Mouse (Mus musculus): ENCODE results near the gene Timp4. TPM values are rescaled to one million over a fixed set of nuclear protein-coding genes. Genes with fewer than 3 reads are reported as not detected.

Gene Timp4
- polyA plus RNA-seq, 1 experiment = 1.5 TPM

DNA sequence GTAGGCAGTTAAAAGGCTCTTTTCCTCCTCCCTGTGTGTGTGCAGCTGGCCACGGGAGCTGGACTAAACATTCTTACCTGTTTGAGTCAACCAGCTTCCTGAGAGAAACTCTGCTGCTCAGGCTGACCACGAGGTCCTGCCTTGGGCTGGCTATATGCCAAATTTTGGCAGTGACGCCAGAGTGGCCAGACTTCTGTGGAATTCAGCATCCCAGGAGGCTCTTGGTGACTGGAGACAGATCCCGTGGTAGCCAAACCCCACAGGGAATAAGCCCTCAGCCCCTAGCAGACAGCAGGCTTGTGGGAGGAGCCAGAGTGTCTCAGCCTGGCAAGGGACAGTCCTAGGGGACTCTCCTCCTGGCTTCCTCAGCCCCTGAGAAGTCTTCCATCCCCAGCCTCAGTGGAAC is 19.9 kb upstream of the Timp4 start:
- no peak overlapping the region for H3K27ac ChIP-seq (ENCODE audit: control insufficient read depth, insufficient read depth, low read depth, low read length)

GRCm38 (mm10) chr6:115271326-115271725 is 19.3 kb upstream of the Timp4 start:
- no peak overlapping the region for H3K27ac ChIP-seq (ENCODE audit: control insufficient read depth, insufficient read depth, low read depth, low read length)
- no peak for TF ChIP-seq CTCF (IDR thresholded peaks at IDR 0.05; ENCODE audit: control insufficient read depth, insufficient read depth, insufficient replicate concordance, low read depth, low read length)
- no peak for TF ChIP-seq POLR2A (IDR thresholded peaks at IDR 0.05; ENCODE audit: control insufficient read depth, low read depth, low read length)
- H3K36me3 ChIP-seq (ENCODE audit: control insufficient read depth, insufficient read depth, low read length) = no peaks in the 10 kb centered on the region

More for the DNA sequence above, 19.9 kb upstream of the Timp4 start:
- TF ChIP-seq POLR2A (IDR thresholded peaks at IDR 0.05; ENCODE audit: control insufficient read depth, low read depth, low read length) (no peak), CTCF (IDR thresholded peaks at IDR 0.05; ENCODE audit: control insufficient read depth, insufficient read depth, insufficient replicate concordance, low read depth, low read length) (no peak)
- no peak overlapping the region for H3K4me3 ChIP-seq (ENCODE audit: control insufficient read depth, low read depth, low read length)
- no peaks in the 10 kb centered on the region for H3K36me3 ChIP-seq (ENCODE audit: control insufficient read depth, insufficient read depth, low read length)
- no peaks in the 10 kb centered on the region for H3K4me1 ChIP-seq (ENCODE audit: control insufficient read depth, insufficient read depth, low read length)
- no peaks in the 10 kb centered on the region for H3K27me3 ChIP-seq (ENCODE audit: control insufficient read depth, insufficient read depth, low read length)

DNA sequence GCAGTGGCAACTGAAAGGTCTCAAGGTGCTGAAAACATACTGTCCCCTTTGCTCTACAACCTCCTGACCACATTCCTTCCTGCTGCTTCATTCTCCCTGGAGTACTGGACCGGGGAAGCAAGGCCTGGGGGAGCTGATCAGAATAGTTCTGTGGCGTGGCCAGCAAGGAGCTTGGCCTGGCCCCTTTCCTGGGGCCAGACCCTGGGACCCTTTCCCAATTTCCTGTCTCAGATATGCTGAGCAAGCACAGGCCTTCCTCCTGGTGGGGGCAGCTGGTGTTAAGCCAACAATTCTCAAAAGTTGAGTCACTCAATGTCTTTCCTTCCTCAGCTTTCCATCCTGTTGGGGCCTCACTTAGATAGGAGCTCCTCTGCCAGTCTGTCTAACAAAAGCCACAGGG is 18.1 kb upstream of the Timp4 start:
- Histone ChIP-seq H3K4me3 (ENCODE audit: control insufficient read depth, low read depth, low read length) (no peak overlapping the region), H3K27me3 (ENCODE audit: control insufficient read depth, insufficient read depth, low read length) (no peaks in the 10 kb centered on the region), H3K36me3 (ENCODE audit: control insufficient read depth, insufficient read depth, low read length) (no peaks in the 10 kb centered on the region), H3K27ac (ENCODE audit: control insufficient read depth, insufficient read depth, low read depth, low read length) (no peak overlapping the region), H3K4me1 (ENCODE audit: control insufficient read depth, insufficient read depth, low read length) (no peaks in the 10 kb centered on the region; the same call in 1 of the 2 replicates)
- TF ChIP-seq POLR2A (IDR thresholded peaks at IDR 0.05; ENCODE audit: control insufficient read depth, low read depth, low read length) = no peak
- TF ChIP-seq CTCF (IDR thresholded peaks at IDR 0.05; ENCODE audit: control insufficient read depth, insufficient read depth, insufficient replicate concordance, low read depth, low read length) = no peak

More at GRCm38 (mm10) chr6:115271326-115271725, 19.3 kb upstream of the Timp4 start:
- H3K27me3 ChIP-seq (ENCODE audit: control insufficient read depth, insufficient read depth, low read length) = no peaks in the 10 kb centered on the region
- H3K4me3 ChIP-seq (ENCODE audit: control insufficient read depth, low read depth, low read length) = no peak overlapping the region
- no peaks in the 10 kb centered on the region for H3K4me1 ChIP-seq (ENCODE audit: control insufficient read depth, insufficient read depth, low read length)

DNA sequence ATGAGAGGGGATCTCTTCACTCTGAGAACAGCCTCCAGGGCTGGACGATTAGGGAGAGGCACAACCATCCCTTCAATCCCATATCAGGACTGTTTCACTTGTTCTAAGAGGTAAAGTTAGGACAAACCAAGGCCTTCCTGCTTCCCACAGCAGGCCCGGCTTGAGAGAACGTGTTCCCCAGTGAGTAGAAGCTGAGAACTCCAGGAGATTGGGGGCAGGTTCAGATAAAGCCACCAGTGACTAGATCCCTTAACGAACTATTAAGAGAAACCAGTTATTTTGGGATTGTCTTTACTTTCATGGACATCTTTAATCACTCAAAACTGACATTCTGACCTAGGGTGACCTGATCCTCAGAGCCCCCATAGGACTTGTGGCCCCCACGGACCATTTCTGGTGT is 17.6 kb upstream of the Timp4 start:
- no peak overlapping the region for H3K27ac ChIP-seq (ENCODE audit: control insufficient read depth, insufficient read depth, low read depth, low read length)
- TF ChIP-seq CTCF (IDR thresholded peaks at IDR 0.05; ENCODE audit: control insufficient read depth, insufficient read depth, insufficient replicate concordance, low read depth, low read length) (no peak), POLR2A (IDR thresholded peaks at IDR 0.05; ENCODE audit: control insufficient read depth, low read depth, low read length) (no peak)
- no peaks in the 10 kb centered on the region; the same call in 1 of the 2 replicates for H3K4me1 ChIP-seq (ENCODE audit: control insufficient read depth, insufficient read depth, low read length)
- H3K36me3 ChIP-seq (ENCODE audit: control insufficient read depth, insufficient read depth, low read length) = no peaks in the 10 kb centered on the region
- H3K4me3 ChIP-seq (ENCODE audit: control insufficient read depth, low read depth, low read length) = no peak overlapping the region
- no peaks in the 10 kb centered on the region for H3K27me3 ChIP-seq (ENCODE audit: control insufficient read depth, insufficient read depth, low read length)

- H3K36me3 ChIP-seq (ENCODE audit: control insufficient read depth, insufficient read depth, low read length) = no peaks in the 10 kb centered on the region
- H3K4me3 ChIP-seq (ENCODE audit: control insufficient read depth, low read depth, low read length) = no peak overlapping the region
- TF ChIP-seq CTCF (IDR thresholded peaks at IDR 0.05; ENCODE audit: control insufficient read depth, insufficient read depth, insufficient replicate concordance, low read depth, low read length) (no peak), POLR2A (IDR thresholded peaks at IDR 0.05; ENCODE audit: control insufficient read depth, low read depth, low read length) (no peak)
- no peaks in the 10 kb centered on the region; the same call in 1 of the 2 replicates for H3K4me1 ChIP-seq (ENCODE audit: control insufficient read depth, insufficient read depth, low read length)
- H3K27me3 ChIP-seq (ENCODE audit: control insufficient read depth, insufficient read depth, low read length) = no peaks in the 10 kb centered on the region
- no peak overlapping the region for H3K27ac ChIP-seq (ENCODE audit: control insufficient read depth, insufficient read depth, low read depth, low read length)
Observed at GRCm38 (mm10) chr6:115268551-115269385, 16.8 kb upstream of the Timp4 start.

DNA sequence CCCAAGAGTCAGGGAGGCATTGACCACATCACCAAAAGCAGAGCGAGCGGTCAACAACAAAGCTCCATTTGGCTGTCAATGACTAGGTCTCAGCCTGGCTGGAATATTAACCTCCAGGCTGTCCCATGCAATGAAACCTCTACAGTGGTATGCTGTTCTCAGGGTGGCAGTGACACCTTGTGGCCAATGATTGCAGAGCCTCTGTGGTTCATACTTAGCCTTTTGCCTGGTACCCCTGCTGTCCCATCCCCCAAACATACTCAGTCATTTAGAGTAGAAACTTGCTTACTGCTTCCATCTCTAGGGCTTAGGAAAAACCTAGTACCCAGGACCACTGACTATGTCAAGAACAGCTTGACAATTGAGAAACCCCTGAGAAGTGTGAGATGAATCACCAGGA is 15.9 kb upstream of the Timp4 start:
- TF ChIP-seq CTCF (IDR thresholded peaks at IDR 0.05; ENCODE audit: control insufficient read depth, insufficient read depth, insufficient replicate concordance, low read depth, low read length) = peak; percentile 56; the same call in 1 of the 2 replicates
- no peak for TF ChIP-seq POLR2A (IDR thresholded peaks at IDR 0.05; ENCODE audit: control insufficient read depth, low read depth, low read length)
- H3K27me3 ChIP-seq (ENCODE audit: control insufficient read depth, insufficient read depth, low read length) = no peaks in the 10 kb centered on the region

GRCm38 (mm10) chr6:115266791-115267190 is 14.8 kb upstream of the Timp4 start:
- no peak overlapping the region for H3K27ac ChIP-seq (ENCODE audit: control insufficient read depth, insufficient read depth, low read depth, low read length)
- no peaks in the 10 kb centered on the region for H3K36me3 ChIP-seq (ENCODE audit: control insufficient read depth, insufficient read depth, low read length)
- no peaks in the 10 kb centered on the region for H3K27me3 ChIP-seq (ENCODE audit: control insufficient read depth, insufficient read depth, low read length)
- no peak for TF ChIP-seq POLR2A (IDR thresholded peaks at IDR 0.05; ENCODE audit: control insufficient read depth, low read depth, low read length)
- no peak for TF ChIP-seq CTCF (IDR thresholded peaks at IDR 0.05; ENCODE audit: control insufficient read depth, insufficient read depth, insufficient replicate concordance, low read depth, low read length)
- H3K4me1 ChIP-seq (ENCODE audit: control insufficient read depth, insufficient read depth, low read length) = no peaks in the 10 kb centered on the region; the same call in 1 of the 2 replicates
- no peak overlapping the region for H3K4me3 ChIP-seq (ENCODE audit: control insufficient read depth, low read depth, low read length)

More for the DNA sequence above, 15.9 kb upstream of the Timp4 start:
- Histone ChIP-seq H3K27ac (ENCODE audit: control insufficient read depth, insufficient read depth, low read depth, low read length) (no peak overlapping the region), H3K4me3 (ENCODE audit: control insufficient read depth, low read depth, low read length) (no peak overlapping the region), H3K4me1 (ENCODE audit: control insufficient read depth, insufficient read depth, low read length) (no peaks in the 10 kb centered on the region; the same call in 1 of the 2 replicates), H3K36me3 (ENCODE audit: control insufficient read depth, insufficient read depth, low read length) (no peaks in the 10 kb centered on the region)
